Mouse (Mus musculus) adrenal gland, postnatal 10 days (tissue): ENCODE data around the gene Ubqln4. TPM values are rescaled to one million over a fixed set of nuclear protein-coding genes. Genes with fewer than 3 reads are reported as not detected.

Experiments used
- DNase-seq: peaks from one replicate; pipeline ENCODE4 v3.0.0; 2021; ENCODE audit warnings: mixed read lengths
- total RNA-seq, 2 experiments: library from RNA; stranded (reverse); gene quantifications; 2 replicates each; pipeline ENCODE4 v1.2.3; 2021

The Ubqln4 gene
- total RNA-seq, 2 experiments from 2014 or later = 63.9 to 73.1 TPM

GRCm38 (mm10) chr3:88525021-88525420 lies 28.5 kb upstream of the Ubqln4 start:
- DNase-seq = no peak

DNA sequence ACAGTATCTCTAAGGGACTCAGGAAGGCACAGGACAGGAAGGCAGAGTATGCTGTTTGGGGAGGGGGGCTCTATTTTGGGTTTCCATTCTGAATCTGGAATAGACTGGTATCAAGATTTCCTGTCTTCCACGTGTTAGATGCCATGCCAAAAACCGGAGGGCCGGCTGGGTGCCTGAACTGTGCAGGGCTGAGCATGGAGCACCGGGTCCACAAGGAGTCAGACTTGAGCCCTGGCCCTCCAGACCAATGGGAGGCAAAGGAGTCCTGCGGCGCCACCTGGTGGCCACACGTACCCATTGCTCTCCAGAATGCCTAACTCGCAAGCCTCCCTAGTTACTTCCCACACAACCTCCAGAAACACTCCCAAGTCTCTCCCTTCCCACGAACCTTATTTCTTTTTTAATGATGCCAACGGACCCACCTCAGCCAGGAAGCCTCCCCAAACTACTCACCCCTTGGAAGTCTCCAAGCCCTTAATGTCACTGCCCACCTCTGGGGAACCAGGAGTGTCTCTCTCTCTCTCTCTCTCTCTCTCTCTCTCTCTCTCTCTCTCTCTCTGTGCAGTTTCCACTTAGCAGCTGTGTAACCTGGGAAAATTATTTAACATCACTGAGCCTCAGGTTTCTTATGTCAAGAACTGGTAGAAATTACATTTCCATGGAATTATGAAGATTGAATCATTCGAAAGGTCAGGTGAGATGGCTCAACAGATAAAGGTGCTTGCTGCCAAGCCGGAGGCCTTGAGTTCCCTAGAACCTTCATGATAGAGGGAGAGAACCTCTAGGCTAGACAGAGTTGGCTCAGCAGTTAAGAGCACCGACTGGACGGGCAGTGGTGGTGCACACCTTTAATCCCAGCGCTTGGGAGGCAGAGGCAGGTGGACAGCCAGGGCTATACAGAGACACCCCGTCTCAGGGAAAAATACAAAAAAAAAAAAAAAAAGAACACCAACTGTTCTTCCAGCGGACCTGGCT lies 27.1 kb upstream of the Ubqln4 start:
- DNase-seq = peak; percentile 91

DNA sequence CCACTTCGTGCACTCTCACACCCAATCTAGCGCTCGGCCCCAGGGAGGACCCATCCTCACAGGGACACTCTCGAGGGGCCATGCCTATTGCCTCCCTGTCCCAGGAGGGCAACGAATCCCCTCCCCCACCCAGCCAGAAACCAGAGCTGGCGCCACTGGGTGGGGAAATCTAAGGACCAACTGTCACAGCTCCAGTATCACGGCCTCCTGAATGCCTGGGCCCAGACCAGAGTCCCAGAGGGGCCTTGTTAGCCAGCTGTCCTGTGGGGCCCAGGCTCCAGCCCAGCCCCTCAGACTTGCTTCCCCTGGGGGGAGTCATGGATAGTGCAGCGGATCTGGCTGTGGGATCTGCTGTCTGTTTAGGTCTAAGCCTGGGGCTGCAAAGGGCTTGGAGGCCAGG lies 26.0 kb upstream of the Ubqln4 start:
- no peak for DNase-seq

GRCm38 (mm10) chr3:88528646-88529045 lies 24.9 kb upstream of the Ubqln4 start:
- DNase-seq = no peak

GRCm38 (mm10) chr3:88529204-88530000 lies 24.2 kb upstream of the Ubqln4 start:
- no peak for DNase-seq

DNA sequence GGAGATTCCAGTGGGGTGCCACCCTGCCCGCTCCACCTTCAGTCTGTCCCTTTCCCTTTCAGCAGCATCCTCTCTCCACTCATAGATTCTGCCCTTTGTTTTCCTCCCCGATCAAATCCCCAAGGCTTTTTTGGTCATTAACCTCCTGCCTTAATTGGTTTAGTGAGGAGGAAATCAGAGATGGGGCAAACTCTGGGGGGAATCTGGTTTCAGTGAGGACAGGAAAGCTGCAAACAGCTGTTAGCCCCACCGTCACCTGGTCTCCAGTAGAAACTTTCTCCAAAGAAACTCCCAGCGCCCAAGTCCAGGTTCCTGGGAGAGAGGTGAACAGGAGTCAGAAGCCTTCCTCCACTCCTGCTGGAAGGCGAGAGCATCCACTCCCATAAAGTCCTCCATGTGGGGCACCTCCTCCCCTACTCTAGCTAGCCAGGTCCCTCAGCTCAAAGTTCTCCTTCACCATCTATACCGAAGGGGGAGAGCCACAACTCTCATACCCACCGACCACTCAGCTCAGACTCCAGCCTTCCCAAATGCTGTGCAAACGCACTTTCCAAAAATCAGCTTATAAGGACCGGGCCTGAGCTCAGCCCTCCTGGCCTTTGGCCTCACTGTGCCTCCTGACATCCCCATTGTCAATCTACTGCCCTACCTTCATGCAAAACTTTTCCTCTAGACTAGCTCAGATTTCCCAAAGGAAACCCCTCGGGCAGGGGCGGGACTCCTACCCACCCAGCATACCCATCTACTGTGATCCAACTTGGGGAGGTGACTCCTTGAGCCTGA lies 23.3 kb upstream of the Ubqln4 start:
- DNase-seq = no peak

DNA sequence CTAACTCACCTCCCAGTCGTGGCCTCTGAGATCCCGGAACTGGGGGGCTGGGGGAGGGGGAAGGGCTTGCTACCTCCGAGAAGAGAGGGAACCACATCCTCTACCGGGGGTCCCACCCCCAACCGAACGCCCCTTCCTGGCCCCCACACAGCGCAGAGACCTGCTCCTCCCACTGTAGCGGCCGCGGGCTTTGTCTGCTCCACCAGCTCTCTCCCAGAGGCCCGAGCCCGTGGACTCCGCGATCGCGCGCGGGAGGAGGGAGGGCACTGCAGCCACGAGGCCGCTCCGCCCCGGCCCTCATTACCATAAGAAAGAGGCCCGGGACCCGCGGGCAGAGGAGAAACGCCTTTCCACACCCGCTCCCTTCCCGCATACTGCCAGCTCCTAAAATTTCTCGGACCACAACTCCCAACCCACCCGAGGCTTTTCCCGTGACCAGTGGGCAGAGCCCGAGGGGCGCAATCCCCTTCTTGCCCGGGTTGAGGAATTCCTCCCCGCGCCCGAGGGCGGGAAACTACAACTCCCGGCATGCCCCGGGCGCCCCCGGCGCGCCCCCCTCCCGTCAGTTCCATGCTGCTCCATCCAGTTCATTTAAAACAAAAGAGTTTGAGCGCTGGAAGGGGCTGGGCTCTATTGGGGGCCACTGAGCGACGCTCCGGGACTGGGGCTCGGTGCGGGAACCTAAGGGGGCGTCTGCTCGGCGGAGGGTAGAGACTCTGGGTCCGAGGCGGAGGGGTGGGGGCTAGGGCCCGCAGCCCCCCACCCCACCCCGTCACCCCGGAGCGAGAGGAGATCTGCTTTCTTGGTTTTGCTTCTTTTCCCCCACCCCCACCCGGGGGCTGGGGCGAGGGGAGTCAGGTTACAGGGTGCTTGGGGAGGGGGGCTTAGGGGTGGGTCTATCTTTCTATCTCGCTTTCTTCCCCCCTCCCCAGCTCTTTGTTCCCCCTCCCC lies 21.9 kb upstream of the Ubqln4 start:
- peak; percentile 92 for DNase-seq

GRCm38 (mm10) chr3:88532299-88532674 lies 21.3 kb upstream of the Ubqln4 start, which contains the start of gene Mex3a:
Mex3a (plus strand) TSS chr3:88532395.
- no peak for DNase-seq

- DNase-seq = no peak
Observed at GRCm38 (mm10) chr3:88532689-88533511, 20.7 kb upstream of the Ubqln4 start.

GRCm38 (mm10) chr3:88533706-88534105 lies 19.9 kb upstream of the Ubqln4 start:
- DNase-seq = no peak

DNA sequence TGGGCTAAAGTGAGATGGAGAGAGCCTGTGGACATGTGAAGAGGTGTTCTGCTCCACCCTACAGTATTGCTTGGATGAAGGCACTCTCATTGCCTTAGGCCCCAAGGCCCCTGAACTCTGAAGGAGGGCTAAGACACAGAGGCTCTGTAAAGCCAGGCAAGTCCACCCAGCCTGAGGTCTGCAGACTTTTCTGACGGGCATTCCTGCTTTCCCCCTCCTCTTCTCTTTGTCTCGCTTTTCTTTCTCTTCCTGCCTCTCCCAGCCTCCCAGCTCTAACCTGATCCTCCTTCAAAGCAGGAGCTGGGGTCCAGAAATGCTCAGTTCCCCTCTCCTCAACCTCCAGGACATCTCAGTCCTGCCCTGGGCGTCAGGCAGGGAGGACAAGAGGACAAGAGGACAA lies 18.6 kb upstream of the Ubqln4 start:
- no peak for DNase-seq

DNA sequence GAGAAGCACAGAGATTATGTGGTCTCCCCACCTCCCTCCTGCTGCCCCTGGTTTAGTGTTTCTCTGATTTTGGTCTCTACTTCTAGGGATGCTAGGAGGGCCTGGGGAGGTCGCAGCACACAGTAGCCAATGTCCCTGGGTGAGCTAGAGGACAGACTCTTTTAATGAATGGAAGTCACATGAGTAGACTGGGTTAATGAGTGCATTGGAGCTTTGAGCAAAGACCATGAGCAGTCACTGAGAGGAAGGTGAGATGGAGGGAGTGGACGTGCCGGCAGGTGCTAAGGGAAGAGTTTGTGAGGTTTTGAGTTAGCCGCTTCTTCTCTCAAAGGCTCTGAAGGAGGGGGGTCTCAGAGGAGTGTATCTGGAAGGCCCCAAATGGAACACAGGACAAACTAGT lies 18.0 kb upstream of the Ubqln4 start:
- no peak for DNase-seq

GRCm38 (mm10) chr3:88536103-88536930 lies 17.2 kb upstream of the Ubqln4 start:
- peak; percentile 81 for DNase-seq

DNA sequence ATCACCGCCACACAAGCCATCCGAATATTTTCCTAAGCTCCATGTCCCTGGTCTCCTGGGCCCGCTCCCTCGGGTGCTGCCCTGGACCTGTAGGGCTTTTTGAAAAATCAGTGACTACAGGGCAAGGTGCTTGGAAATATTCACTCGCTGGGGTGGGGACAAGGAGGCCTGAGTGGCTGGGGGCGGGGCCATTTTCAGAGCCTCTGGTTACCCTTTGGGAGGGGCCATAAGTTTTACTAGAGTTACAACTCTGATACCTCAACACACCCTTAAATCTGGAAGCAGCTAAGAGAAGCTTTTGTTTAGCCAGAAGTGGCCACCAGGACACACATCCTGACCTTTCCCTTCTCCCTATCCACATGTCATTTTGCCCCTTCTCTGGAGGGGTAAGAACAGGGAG lies 16.4 kb upstream of the Ubqln4 start:
- DNase-seq = no peak

GRCm38 (mm10) chr3:88538271-88539145 lies 15.1 kb upstream of the Ubqln4 start:
- no peak for DNase-seq

- no peak for DNase-seq
Observed at GRCm38 (mm10) chr3:88539397-88539796, 14.2 kb upstream of the Ubqln4 start.

GRCm38 (mm10) chr3:88540085-88540484 lies 13.5 kb upstream of the Ubqln4 start:
- DNase-seq = no peak
